Mouse (Mus musculus): ENCODE measurements around the gene Ulk4.

- TF ChIP-seq MEF2A (IDR thresholded peaks at IDR 0.05; ENCODE audit: extremely low read depth, insufficient replicate concordance, low read depth, low read length, poor library complexity, severe bottlenecking) (no peak), ZC3H11A (IDR thresholded peaks at IDR 0.05; ENCODE audit: low read depth, low read length) (no peak), CTCF (IDR thresholded peaks at IDR 0.05 in 2 of 3, conservative IDR thresholded peaks at IDR 0.05 in 1 of 3; ENCODE audit: control insufficient read depth in 1 of 3, insufficient read depth in 1 of 3, low read depth in 2 of 3, low read length in 3 of 3, poor library complexity in 1 of 3, severe bottlenecking in 1 of 3) (0 out of 6 replicates have a peak, but pooled peaks of 1 of the 3 experiments have one; percentile 16), NRF1 (IDR thresholded peaks at IDR 0.05; ENCODE audit: insufficient read depth, low read depth, low read length, poor library complexity, severe bottlenecking) (no peak), POLR2AphosphoS2 (IDR thresholded peaks at IDR 0.05; ENCODE audit: low read length) (no peak), RAD21 (IDR thresholded peaks at IDR 0.05; ENCODE audit: low read depth, low read length) (no peak), MXI1 (IDR thresholded peaks at IDR 0.05; ENCODE audit: low read depth, low read length) (no peak), USF2 (IDR thresholded peaks at IDR 0.05; ENCODE audit: borderline replicate concordance in 1 of 2, insufficient read depth in 1 of 2, low read depth in 1 of 2, low read length in 2 of 2) (no peak), TAL1 (IDR thresholded peaks at IDR 0.05; ENCODE audit: low read length) (no peak), USF1 (IDR thresholded peaks at IDR 0.05; ENCODE audit: low read depth, low read length) (no peak)
Observed at GRCm38 (mm10) chr9:121029786-121030185, 247.2 kb downstream of the Ulk4 start.
